Mouse (Mus musculus): Measurements from ENCODE around the gene Mfge8.
A peak's percentile ranks its signal among the peaks of the same experiment; 100 is the strongest.

Mfge8 gene

DNA sequence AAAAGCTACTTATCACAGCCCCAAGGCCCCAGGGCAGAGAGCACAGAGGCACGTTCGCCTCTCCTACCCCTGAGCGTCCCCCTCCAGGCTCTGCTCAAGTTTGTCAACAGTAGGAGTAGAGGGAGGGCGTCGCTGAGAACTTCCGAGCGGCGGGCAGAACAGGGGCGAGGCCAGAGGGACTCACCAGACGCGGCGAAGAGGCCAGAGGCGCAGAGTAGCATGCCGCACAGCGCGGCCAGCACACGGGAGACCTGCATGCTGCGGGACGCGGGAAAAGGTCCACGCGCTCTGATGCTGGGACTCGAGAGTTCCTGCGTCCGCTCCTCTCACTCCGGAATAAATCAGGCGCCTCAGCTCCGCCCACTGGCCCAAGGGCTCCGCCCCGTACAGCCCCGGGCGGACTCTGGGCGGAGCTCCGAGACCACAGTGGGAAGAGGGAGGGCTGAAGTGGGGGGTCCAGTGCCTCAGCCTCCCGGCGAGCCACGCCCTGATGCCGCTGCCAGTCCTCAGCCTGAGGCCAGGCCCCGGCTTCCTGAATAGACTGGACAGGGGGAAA lies at the start of gene Mfge8:
Gene Mfge8 (minus strand): TSS at position 350 of the 556 bp plus-strand sequence.
- DNase-seq (ENCODE audit: low read depth, low spot score): peak; percentile 90

GRCm38 (mm10) chr7:79194560-79195413 lies 45.9 kb upstream of the Mfge8 start:
- no peak for DNase-seq (ENCODE audit: low read depth, low spot score)

DNA sequence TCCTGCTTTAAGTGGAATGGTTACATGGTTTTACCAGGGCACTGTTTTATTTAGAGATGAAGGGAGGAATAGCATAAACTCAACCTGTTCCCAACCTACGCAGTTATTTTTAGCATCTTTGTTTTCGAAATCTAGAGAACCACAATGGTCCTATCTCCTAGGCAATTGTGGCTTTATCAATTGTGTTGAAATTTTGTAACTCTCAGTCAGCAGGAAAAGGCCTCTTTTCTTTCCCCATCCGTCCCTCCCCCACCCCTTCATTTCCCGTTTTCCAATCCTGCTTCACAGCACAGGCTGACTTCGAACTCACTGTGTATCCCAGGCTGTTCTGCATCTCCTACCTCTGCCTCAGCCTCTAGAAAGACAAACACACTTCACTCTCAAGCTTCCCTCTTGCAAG lies 45.1 kb upstream of the Mfge8 start:
- no peak for DNase-seq (ENCODE audit: low read depth, low spot score)

GRCm38 (mm10) chr7:79191501-79191900 lies 42.6 kb upstream of the Mfge8 start:
- DNase-seq (ENCODE audit: low read depth, low spot score): no peak

DNA sequence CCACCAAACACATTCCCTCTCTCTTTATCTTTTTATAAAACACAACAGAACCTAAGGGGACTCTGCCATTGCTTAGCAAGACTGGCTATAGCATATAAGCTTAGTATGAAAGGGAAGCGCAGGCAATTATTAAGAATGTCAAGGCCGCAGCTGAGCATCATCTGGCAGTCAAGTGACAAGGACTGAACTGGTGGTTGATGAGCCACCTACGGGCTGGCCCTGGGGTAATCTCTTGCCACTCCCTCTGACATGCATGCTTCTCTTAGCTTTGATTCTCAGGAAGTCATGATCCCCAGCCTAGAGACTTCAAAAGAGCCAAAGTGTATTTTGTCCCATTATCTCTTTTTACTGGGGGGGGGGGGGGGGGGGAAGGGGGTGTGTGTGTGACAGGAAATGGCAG lies 41.7 kb upstream of the Mfge8 start:
- DNase-seq (ENCODE audit: low read depth, low spot score): no peak

DNA sequence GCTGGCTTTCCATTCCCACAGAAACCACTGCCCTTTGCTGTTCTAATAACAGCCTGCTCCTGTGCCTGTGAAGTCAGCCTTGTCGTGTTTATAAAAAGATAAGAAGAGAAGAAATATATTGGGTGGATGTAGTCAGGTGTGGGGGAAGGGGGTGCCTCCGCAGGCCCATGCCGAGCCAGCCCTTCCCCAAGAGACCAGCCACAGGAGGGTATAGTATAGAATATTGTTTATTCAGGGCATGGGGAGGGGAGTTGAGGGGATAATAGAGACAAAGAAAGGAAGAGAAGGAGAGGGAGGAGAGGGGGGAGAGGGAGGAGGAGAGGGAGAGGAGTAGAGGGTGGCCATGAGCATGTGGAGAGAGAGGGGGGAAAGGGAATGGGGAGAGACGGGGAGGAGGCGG lies 40.4 kb upstream of the Mfge8 start:
- no peak for DNase-seq (ENCODE audit: low read depth, low spot score)

GRCm38 (mm10) chr7:79187591-79187990 lies 38.7 kb upstream of the Mfge8 start:
- no peak for DNase-seq (ENCODE audit: low read depth, low spot score)

DNA sequence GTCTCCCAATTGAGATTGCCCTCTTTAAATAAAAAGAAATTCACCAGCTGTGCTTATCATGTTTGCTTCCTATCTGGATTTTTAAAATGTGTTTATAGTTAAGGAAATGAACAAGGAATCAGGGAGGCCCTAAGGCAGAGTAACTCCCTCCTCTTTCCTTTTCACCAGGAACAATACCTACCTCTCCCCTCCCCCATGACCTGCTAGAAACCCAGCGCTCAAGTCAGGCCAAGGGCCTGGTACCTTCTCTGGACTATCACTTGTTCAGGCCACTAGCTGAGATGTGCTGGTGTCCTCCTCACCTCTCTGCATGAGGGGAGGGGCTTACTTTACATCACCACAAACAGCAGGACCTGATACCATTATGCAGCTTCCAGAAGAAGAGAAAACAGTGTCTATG lies 34.6 kb upstream of the Mfge8 start:
- no peak for DNase-seq (ENCODE audit: low read depth, low spot score)

DNA sequence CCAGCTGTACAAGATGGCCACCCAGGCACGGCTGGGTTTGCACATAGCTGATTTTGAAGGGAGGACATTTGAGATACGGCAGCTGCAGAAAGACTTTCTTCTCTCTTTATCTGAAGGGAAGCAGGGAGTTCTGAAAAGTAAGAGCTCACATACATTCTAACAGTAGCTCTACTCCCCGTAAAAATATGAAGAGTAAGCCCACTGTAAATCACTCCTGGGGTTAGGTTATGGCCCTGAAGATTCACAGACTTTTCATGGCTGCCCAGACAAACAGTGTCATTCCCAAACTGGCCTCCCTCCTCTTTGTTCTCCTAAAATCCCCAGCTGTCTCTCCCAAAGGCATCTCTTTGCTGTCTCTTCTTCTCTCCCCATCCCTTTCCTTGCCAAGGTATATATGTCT lies 24.9 kb upstream of the Mfge8 start:
- no peak for DNase-seq (ENCODE audit: low read depth, low spot score)

- DNase-seq (ENCODE audit: low read depth, low spot score): no peak
Observed at GRCm38 (mm10) chr7:79171782-79172181, 22.9 kb upstream of the Mfge8 start.

- DNase-seq (ENCODE audit: low read depth, low spot score): no peak
Observed at GRCm38 (mm10) chr7:79167006-79167562, 18.2 kb upstream of the Mfge8 start.

- DNase-seq (ENCODE audit: low read depth, low spot score): no peak
Observed at GRCm38 (mm10) chr7:79159406-79159805, 10.5 kb upstream of the Mfge8 start.

DNA sequence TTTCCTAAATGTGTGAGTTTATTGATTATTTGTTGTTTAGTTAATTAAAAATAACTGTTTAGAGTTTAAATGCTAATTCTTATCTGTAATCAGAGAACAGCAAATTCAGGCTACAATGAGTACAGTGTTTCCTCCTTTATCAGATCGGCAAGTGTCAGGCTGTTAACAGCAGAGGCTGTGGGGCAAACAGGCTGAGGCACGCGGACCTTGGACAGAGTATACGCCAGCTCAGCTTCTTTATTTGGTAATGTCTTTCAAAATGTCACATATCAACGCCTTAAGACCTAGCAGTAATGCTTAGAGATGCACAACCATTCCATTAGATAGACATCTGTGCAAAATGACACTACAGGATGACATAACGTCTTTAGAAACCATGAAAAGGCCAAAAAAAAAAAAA lies 662 bp upstream of the Mfge8 start:
- DNase-seq (ENCODE audit: low read depth, low spot score): no peak

DNA sequence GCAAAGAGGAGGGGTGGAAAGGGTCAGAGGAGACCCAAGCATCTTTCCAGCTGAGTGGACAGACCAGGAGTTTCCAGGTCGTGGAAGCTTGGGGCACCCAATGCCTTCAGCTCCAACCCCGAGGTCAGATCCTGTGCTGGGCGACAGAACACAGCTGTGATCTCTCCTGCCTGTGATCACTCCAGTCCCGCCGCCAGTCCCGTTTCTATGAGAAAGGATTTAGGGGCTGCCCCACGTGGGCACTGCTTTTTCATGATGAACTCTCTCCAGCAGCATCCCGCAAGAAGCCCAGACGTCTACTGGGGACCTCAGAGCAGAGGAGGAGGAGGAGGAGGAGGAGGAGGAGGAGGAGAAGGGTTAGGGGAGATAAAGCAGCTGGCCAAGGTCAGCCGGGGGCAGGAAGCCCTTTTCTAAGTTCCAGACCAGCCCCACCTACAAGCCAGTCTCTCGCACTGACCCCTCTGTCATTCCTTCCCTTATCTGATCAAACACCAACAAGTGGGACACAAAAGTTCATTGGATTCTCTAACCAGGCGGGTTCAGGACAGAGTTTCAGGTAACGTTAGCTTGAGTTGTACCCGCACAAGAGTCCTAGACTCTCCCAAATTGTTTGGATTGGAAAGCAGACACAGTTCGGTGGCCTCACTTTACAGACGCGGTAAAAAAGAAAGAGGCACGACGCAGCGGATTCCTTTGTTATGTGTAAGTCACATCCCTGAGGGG lies 768 bp downstream of the Mfge8 start:
- DNase-seq (ENCODE audit: low read depth, low spot score): peak; percentile 16

- DNase-seq (ENCODE audit: low read depth, low spot score): peak; percentile 68
Observed at GRCm38 (mm10) chr7:79147011-79147837, 1.6 kb downstream of the Mfge8 start.

GRCm38 (mm10) chr7:79140897-79141296 lies 8.0 kb downstream of the Mfge8 start:
- peak; percentile 85 for DNase-seq (ENCODE audit: low read depth, low spot score)

DNA sequence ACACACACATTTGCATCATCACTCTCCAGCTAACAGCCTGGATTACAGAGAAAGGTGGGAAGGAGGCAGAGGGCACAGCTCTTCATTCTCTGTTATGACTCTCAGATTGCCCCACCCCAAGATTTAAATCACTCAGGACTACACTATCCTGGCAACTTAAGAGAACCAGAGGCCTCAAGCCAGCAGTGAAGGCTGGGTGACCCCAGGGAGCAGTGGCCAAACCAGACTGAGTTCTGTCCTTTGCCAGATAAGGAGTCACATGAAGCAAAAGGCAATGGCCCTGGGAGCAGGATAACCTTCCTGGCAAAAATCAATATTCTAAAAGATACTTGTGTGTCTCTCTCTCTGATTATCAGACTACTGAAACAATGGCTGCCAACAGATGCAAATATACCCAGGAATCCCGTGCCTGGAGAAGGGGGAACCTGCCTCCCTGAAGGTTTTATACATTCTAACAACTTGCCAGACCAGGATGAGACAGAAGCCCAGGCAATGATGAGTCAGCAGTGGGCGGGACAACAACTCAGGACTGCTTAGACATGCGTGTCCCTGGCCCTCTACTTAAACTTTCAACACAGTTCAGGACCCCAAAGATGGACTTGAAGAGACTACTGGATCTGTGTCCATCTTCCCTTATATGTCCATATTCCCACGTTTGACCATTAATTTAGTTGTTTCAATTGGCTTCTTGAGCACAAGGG lies 8.8 kb downstream of the Mfge8 start:
- peak; percentile 88 for DNase-seq (ENCODE audit: low read depth, low spot score)

DNA sequence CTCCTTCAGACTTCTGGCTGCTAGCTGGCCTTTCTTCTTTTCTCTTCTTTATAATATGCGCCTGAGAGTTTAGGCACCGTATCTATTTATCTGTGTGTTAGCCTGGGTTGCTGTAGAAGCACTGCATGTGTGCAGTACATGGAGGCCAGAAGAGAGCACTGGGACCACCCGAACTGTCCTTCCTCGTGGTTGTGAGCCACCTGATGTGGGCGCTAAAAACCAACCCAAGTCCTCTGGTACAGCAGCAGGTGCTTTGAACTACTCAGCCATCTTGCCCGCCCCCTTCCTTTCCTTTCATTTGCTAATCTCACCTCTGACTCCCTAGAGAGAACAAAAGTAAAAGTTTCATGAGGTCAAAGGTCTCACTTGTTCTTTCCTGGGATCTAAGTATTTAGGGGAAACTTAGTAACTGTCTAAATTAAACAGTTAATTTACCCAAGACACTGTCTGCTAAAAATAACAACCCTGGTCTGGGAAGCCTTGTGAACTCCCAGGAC lies 9.5 kb downstream of the Mfge8 start:
- no peak for DNase-seq (ENCODE audit: low read depth, low spot score)

GRCm38 (mm10) chr7:79133391-79133790 lies 15.5 kb downstream of the Mfge8 start:
- peak; percentile 13 for DNase-seq (ENCODE audit: low read depth, low spot score)

DNA sequence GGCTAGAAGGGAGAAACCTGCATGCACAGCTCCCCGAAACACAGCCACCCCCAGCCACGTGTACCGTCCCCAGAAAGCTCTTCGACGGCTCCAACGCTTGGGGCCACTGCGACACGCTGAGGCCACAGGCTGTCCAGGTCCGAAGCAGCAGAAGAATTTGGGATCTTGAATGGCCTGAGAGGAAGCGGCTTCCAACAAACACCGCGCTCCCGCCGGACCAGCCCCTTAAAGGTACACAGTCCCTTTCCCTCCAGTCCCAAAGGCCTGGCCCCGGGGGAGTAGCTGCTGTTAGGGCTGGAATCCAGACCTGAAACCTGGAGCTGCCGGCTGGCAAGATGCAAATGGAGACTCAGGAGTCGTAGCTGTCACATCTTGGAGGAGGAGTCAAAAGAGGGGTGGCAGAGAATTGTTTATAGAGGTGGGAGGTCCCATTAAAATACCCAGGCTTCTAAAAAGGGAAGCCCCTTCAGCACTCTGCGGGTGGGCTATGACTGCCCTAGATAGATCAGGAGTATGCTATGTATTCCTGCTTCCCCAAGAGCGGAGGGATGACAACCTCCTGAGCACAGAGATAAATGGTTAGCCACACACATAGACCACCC lies 17.9 kb downstream of the Mfge8 start, which contains the start of gene Hapln3:
Gene Hapln3 (minus strand): TSS at position 176 of the 602 bp plus-strand sequence.
- no peak for DNase-seq (ENCODE audit: low read depth, low spot score)

Measured in 3T3-L1 (cell line).